7 mouse cellular contexts compared by ENCODE assay signal in the genomic region with DNA sequence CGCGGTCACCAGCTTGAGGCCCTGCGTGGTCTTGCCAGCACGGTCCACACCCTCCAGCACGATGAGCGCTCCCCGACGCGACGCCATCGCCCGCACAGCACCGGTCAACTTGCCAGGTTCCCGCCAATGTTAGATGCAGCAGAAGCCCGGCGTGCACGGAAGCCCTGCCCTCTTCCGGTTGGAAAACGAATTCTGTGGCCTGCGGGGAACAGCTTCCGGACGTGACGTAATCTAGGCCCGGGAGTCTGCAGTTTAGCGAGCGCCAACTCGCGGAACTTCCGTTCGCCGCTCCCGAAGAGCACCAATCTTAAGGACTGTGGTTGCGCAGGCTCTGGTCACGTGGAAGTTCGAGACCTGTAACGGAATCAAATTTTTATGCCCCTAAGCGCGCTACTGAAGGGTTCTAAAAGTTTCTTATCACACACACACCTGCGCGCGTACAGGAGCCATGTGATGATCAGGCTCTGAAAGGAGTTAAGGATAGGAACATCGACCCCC. TPM values are rescaled to one million over a fixed set of nuclear protein-coding genes. Genes with fewer than 3 reads are reported as not detected.
DNase-seq lines count a peak whose midpoint lies in the region; ATAC-seq and TF ChIP-seq lines count a peak whose summit lies in the region.

A gene (minus strand): TSS at position 194 of the 498 bp plus-strand sequence.

- peak within 1 kb of the TSS; percentile 72 for H3K4me2 ChIP-seq in embryonic facial prominence, embryonic 12.5 days (replicated peaks)
- H3K4me2 ChIP-seq in limb, embryonic 12.5 days: peak within 1 kb of the TSS; percentile 83
- H3K4me2 ChIP-seq in midbrain, embryonic 15.5 days: peak within 1 kb of the TSS; percentile 66

- no peaks in the 10 kb centered on the region for H3K27me3 ChIP-seq in embryonic facial prominence, embryonic 12.5 days
- H3K27me3 ChIP-seq in kidney, adult 2 months (replicated peaks; ENCODE audit: control insufficient read depth, insufficient read depth, low read length): no peaks in the 10 kb centered on the region
- H3K27me3 ChIP-seq in limb, embryonic 12.5 days: no peaks in the 10 kb centered on the region
- H3K27me3 ChIP-seq in midbrain, embryonic 15.5 days (replicated peaks): no peaks in the 10 kb centered on the region
- H3K27me3 ChIP-seq in spleen, adult 2 months (ENCODE audit: control insufficient read depth, insufficient read depth, low read length): no peaks in the 10 kb centered on the region

- H3K4me1 ChIP-seq in embryonic facial prominence, embryonic 12.5 days: peaks cover 26% of the 10 kb centered on the region
- peaks cover 7% of the 10 kb centered on the region; the same call in 1 of the 2 replicates for H3K4me1 ChIP-seq in kidney, adult 2 months (ENCODE audit: control insufficient read depth, insufficient read depth, low read length)
- H3K4me1 ChIP-seq in limb, embryonic 12.5 days (replicated peaks): peaks cover 29% of the 10 kb centered on the region
- H3K4me1 ChIP-seq in midbrain, embryonic 15.5 days: peaks cover 35% of the 10 kb centered on the region
- H3K4me1 ChIP-seq in spleen, adult 2 months (ENCODE audit: control insufficient read depth, insufficient read depth, insufficient read length): peaks cover 10% of the 10 kb centered on the region

- DNase-seq in adrenal gland, postnatal 25 days: peak; percentile 89
- peak; percentile 94 to 97 for DNase-seq in heart, adult 18-20 months
- peak; percentile 97 for DNase-seq in kidney, adult 2 months
- peak; percentile 87 to 91 for DNase-seq in spleen, adult 2 months (ENCODE audit: low read depth in 1 of 2, low spot score in 2 of 2)

- peak within 1 kb of the TSS; percentile 86 for H3K27ac ChIP-seq in embryonic facial prominence, embryonic 12.5 days
- peak within 1 kb of the TSS; percentile 97 for H3K27ac ChIP-seq in kidney, adult 2 months (ENCODE audit: insufficient read depth, low read depth, low read length)
- peak within 1 kb of the TSS; percentile 91 for H3K27ac ChIP-seq in limb, embryonic 12.5 days
- H3K27ac ChIP-seq in midbrain, embryonic 15.5 days: peak within 1 kb of the TSS; percentile 78
- peak within 1 kb of the TSS; percentile 88 for H3K27ac ChIP-seq in spleen, adult 2 months (ENCODE audit: insufficient read depth, low read length)

- H3K36me3 ChIP-seq in embryonic facial prominence, embryonic 12.5 days: peaks cover 34% of the 10 kb centered on the region
- H3K36me3 ChIP-seq in kidney, adult 2 months (ENCODE audit: control insufficient read depth, insufficient read depth, low read length): no peaks in the 10 kb centered on the region
- H3K36me3 ChIP-seq in limb, embryonic 12.5 days: peaks cover 42% of the 10 kb centered on the region
- peaks cover 7% of the 10 kb centered on the region; the same call in 1 of the 2 replicates for H3K36me3 ChIP-seq in midbrain, embryonic 15.5 days (replicated peaks)
- peaks cover 6% of the 10 kb centered on the region for H3K36me3 ChIP-seq in spleen, adult 2 months (ENCODE audit: control insufficient read depth, insufficient read depth, low read length)

- peak within 1 kb of the TSS; percentile 78 for H3K4me3 ChIP-seq in embryonic facial prominence, embryonic 12.5 days
- H3K4me3 ChIP-seq in kidney, adult 2 months (ENCODE audit: insufficient read depth, low read depth, low read length): peak within 1 kb of the TSS; percentile 98
- peak within 1 kb of the TSS; percentile 81 for H3K4me3 ChIP-seq in limb, embryonic 12.5 days (replicated peaks)
- peak within 1 kb of the TSS; percentile 81 for H3K4me3 ChIP-seq in midbrain, embryonic 15.5 days
- peak within 1 kb of the TSS; percentile 90 for H3K4me3 ChIP-seq in spleen, adult 2 months (ENCODE audit: extremely low read depth, insufficient read depth, insufficient read length)

- under 1% methylated on average over 42 of the region's 42 CpGs for WGBS in embryonic facial prominence, embryonic 12.5 days
- under 1% methylated on average over 42 of the region's 42 CpGs for WGBS in kidney, adult 2 months
- under 1% methylated on average over 42 of the region's 42 CpGs for WGBS in limb, embryonic 12.5 days
- under 1% methylated on average over 42 of the region's 42 CpGs for WGBS in midbrain, embryonic 15.5 days
- under 1% methylated on average over 42 of the region's 42 CpGs for WGBS in spleen, adult 2 months

- TF ChIP-seq POLR2A in kidney, adult 2 months (IDR thresholded peaks at IDR 0.05; ENCODE audit: low read depth, low read length): peak; percentile 30
- peak; percentile 31; the same call in 1 of the 2 replicates for TF ChIP-seq POLR2A in spleen, adult 2 months (IDR thresholded peaks at IDR 0.05; ENCODE audit: low read depth, low read length)

- peak; percentile 32 for ATAC-seq in embryonic facial prominence, embryonic 12.5 days (ENCODE audit: insufficient number of reproducible peaks, insufficient read depth, low FRiP score, low TSS enrichment)
- peak; percentile 45 for ATAC-seq in limb, embryonic 12.5 days (ENCODE audit: insufficient number of reproducible peaks, insufficient read depth, low FRiP score, low TSS enrichment, low read depth)
- ATAC-seq in midbrain, embryonic 15.5 days (replicated peaks): peak; percentile 56

- no peaks in the 10 kb centered on the region for H3K9me3 ChIP-seq in embryonic facial prominence, embryonic 12.5 days
- H3K9me3 ChIP-seq in limb, embryonic 12.5 days: no peaks in the 10 kb centered on the region
- H3K9me3 ChIP-seq in midbrain, embryonic 15.5 days: no peaks in the 10 kb centered on the region

- TF ChIP-seq CTCF in kidney, adult 2 months (conservative IDR thresholded peaks at IDR 0.05; ENCODE audit: insufficient read depth, insufficient read length, low read depth, low read length): peak; percentile 47; the same call in 1 of the 2 replicates
- TF ChIP-seq CTCF in spleen, adult 2 months (IDR thresholded peaks at IDR 0.05; ENCODE audit: extremely low read depth, insufficient read depth, insufficient read length, insufficient replicate concordance): peak; percentile 13; the same call in 1 of the 2 replicates

- H3K9ac ChIP-seq in embryonic facial prominence, embryonic 12.5 days: peak within 1 kb of the TSS; percentile 76
- H3K9ac ChIP-seq in limb, embryonic 12.5 days (replicated peaks): peak within 1 kb of the TSS; percentile 78
- peak within 1 kb of the TSS; percentile 60 for H3K9ac ChIP-seq in midbrain, embryonic 15.5 days

RNA-seq across cellular contexts. Expression of the gene that starts here (rescaled TPM):
- total RNA-seq in adrenal gland, postnatal 25 days (2021): 77.9 and 86.1 TPM in 2 replicates
- polyA plus RNA-seq in embryonic facial prominence, embryonic 12.5 days (2016; fragmentation: Nextera tagmentation; extraction: Ambion mirVana): 272 and 277 TPM in 2 replicates
- total RNA-seq in heart, adult 18-20 months (2021): 10 to 100 TPM; 20.3 to 22.7 TPM
- 34.7 and 36.7 TPM in 2 replicates for polyA plus RNA-seq in kidney, adult 2 months (2012; rRNA removed)
- polyA plus RNA-seq in limb, embryonic 12.5 days (2016; fragmentation: Nextera tagmentation; extraction: Ambion mirVana): 278 and 281 TPM in 2 replicates
- 135 and 146 TPM in 2 replicates for polyA plus RNA-seq in midbrain, embryonic 15.5 days (2015; fragmentation: Nextera tagmentation; extraction: Ambion mirVana)
- 43.7 and 44.0 TPM in 2 replicates for polyA plus RNA-seq in spleen, adult 2 months (2012; rRNA removed)

Comparison
In these comparisons a context has a peak if more than half of its experiments do, and no peak if none do; other contexts are left out.
1. Peak in every context shown above with its lines: DNase-seq, ATAC-seq, H3K4me3 ChIP-seq and H3K27ac ChIP-seq.